In genomic region chr2:102662911-102663310, GRCm38 (mm10) we compare ENCODE assay signal across 17 mouse cellular contexts. TPM values are rescaled to one million over a fixed set of nuclear protein-coding genes. Genes with fewer than 3 reads are reported as not detected.
DNase-seq lines count a peak whose midpoint lies in the region; ATAC-seq and TF ChIP-seq lines count a peak whose summit lies in the region.
"Had no signal": no experiment of that assay in that cellular context is flagged by ENCODE, and none has a peak within 500 bp of the region (broad histone marks: within the 10 kb centered on the region; RNA-seq: fewer than 3 reads in every experiment).

No protein-coding gene starts in this region.

- no peak overlapping the region for H3K4me3 ChIP-seq in neural tube, embryonic 11.5 days (ENCODE audit: low read depth, low read length)
- peak overlapping the region; percentile 26; the same call in 1 of the 2 replicates for H3K4me3 ChIP-seq in hindbrain, embryonic 10.5 days
- H3K4me3 ChIP-seq in midbrain, embryonic 12.5 days = no peak overlapping the region
- no peak overlapping the region for H3K4me3 ChIP-seq in olfactory bulb, adult 2 months (ENCODE audit: insufficient read depth, low read depth, low read length)
- H3K4me3 ChIP-seq in thymus, adult 2 months (ENCODE audit: control insufficient read depth, insufficient read depth, low read length) = no peak overlapping the region
- H3K4me3 ChIP-seq: erythroblast, embryonic 14.5 days; heart, embryonic 10.5 days; liver, embryonic 13.5 days had no signal

- peak overlapping the region; percentile 37 for H3K27ac ChIP-seq in neural tube, embryonic 11.5 days (ENCODE audit: low read depth, low read length)
- H3K27ac ChIP-seq in hindbrain, embryonic 10.5 days = peak overlapping the region; percentile 80
- H3K27ac ChIP-seq in midbrain, embryonic 12.5 days (replicated peaks) = peak overlapping the region; percentile 81
- 0 out of 2 replicates have a peak overlapping the region, but pooled peaks have one; percentile 40 for H3K27ac ChIP-seq in olfactory bulb, adult 2 months (ENCODE audit: insufficient read depth, low read depth, low read length)
- H3K27ac ChIP-seq in thymus, adult 2 months (ENCODE audit: control insufficient read depth, insufficient read depth, low read length) = no peak overlapping the region
- H3K27ac ChIP-seq: heart, embryonic 10.5 days; liver, embryonic 13.5 days had no signal

- no peak for TF ChIP-seq POLR2A in olfactory bulb, adult 2 months (IDR thresholded peaks at IDR 0.05; ENCODE audit: insufficient read depth, low read depth, low read length)
- TF ChIP-seq POLR2A in thymus, adult 2 months (IDR thresholded peaks at IDR 0.05; ENCODE audit: control insufficient read depth, extremely low read depth, insufficient read depth, low read length, poor library complexity) = no peak

- H3K9ac ChIP-seq in neural tube, embryonic 11.5 days (ENCODE audit: low read length) = no peak overlapping the region
- 0 out of 2 replicates have a peak overlapping the region, but pooled peaks have one; percentile 2 for H3K9ac ChIP-seq in midbrain, embryonic 12.5 days (replicated peaks)
- H3K9ac ChIP-seq: liver, embryonic 13.5 days had no signal

- no peak for ATAC-seq in neural tube, embryonic 11.5 days (ENCODE audit: insufficient read depth, low FRiP score, low TSS enrichment)
- ATAC-seq in midbrain, embryonic 12.5 days (ENCODE audit: low FRiP score, low read depth) = no peak

- intact Hi-C loops in heart, postnatal 25 days (cut with DNase I) = no loop called here

- TF ChIP-seq CTCF in olfactory bulb, adult 2 months (IDR thresholded peaks at IDR 0.05; ENCODE audit: insufficient read depth, low read depth, low read length) = no peak
- TF ChIP-seq CTCF in thymus, adult 2 months (IDR thresholded peaks at IDR 0.05; ENCODE audit: borderline replicate concordance, control insufficient read depth, extremely low read depth, insufficient read depth, low read length, poor library complexity) = no peak

- no peak for DNase-seq in neural tube, embryonic 11.5 days (ENCODE audit: low spot score)
- DNase-seq in neural tube, embryonic 10.5 days (ENCODE audit: extremely low spot score, low spot score) = no peak
- no peak for DNase-seq in hindbrain, embryonic 10.5 days (ENCODE audit: low spot score)
- no peak for DNase-seq in thymus, adult 2 months
- no peak for DNase-seq in heart, postnatal 25 days (ENCODE audit: low spot score)
- DNase-seq in gastrocnemius, adult 8-10 months (ENCODE audit: low spot score in 2 of 2) = no peak
- DNase-seq: cerebellum, adult 18-20 months; gastrocnemius, postnatal 10 days; liver, embryonic 13.5 days; lung, postnatal 14 days had no signal

- no peaks in the 10 kb centered on the region for H3K9me3 ChIP-seq in neural tube, embryonic 11.5 days (ENCODE audit: control insufficient read depth, low read length)
- no peaks in the 10 kb centered on the region for H3K9me3 ChIP-seq in hindbrain, embryonic 10.5 days
- H3K9me3 ChIP-seq in midbrain, embryonic 12.5 days = no peaks in the 10 kb centered on the region
- H3K9me3 ChIP-seq: heart, embryonic 10.5 days; liver, embryonic 13.5 days had no signal

- no peak overlapping the region for H3K4me2 ChIP-seq in neural tube, embryonic 11.5 days (ENCODE audit: low read depth)
- peak overlapping the region; percentile 88 for H3K4me2 ChIP-seq in midbrain, embryonic 12.5 days (replicated peaks)
- H3K4me2 ChIP-seq: liver, embryonic 13.5 days had no signal

- peaks cover 23% of the 10 kb centered on the region for H3K4me1 ChIP-seq in neural tube, embryonic 11.5 days (ENCODE audit: control insufficient read depth, insufficient read depth, low read length)
- H3K4me1 ChIP-seq in hindbrain, embryonic 10.5 days (replicated peaks) = peaks cover 53% of the 10 kb centered on the region
- H3K4me1 ChIP-seq in midbrain, embryonic 12.5 days = peaks cover 49% of the 10 kb centered on the region
- peaks cover 12% of the 10 kb centered on the region for H3K4me1 ChIP-seq in olfactory bulb, adult 2 months (ENCODE audit: control insufficient read depth, insufficient read depth, low read length)
- no peaks in the 10 kb centered on the region for H3K4me1 ChIP-seq in thymus, adult 2 months (replicated peaks; ENCODE audit: control insufficient read depth, insufficient read depth, low read length)

- H3K27me3 ChIP-seq in neural tube, embryonic 11.5 days (ENCODE audit: control insufficient read depth, insufficient read depth, low read length) = no peaks in the 10 kb centered on the region
- peaks cover 27% of the 10 kb centered on the region for H3K27me3 ChIP-seq in hindbrain, embryonic 10.5 days (ENCODE audit: insufficient read depth, poor library complexity, severe bottlenecking)
- H3K27me3 ChIP-seq in midbrain, embryonic 12.5 days = no peaks in the 10 kb centered on the region
- H3K27me3 ChIP-seq in thymus, adult 2 months (ENCODE audit: control insufficient read depth, insufficient read depth, low read length) = peaks cover 7% of the 10 kb centered on the region; the same call in 1 of the 2 replicates

- no peaks in the 10 kb centered on the region for H3K36me3 ChIP-seq in neural tube, embryonic 11.5 days (ENCODE audit: control insufficient read depth, insufficient read depth, low read length)
- no peaks in the 10 kb centered on the region for H3K36me3 ChIP-seq in hindbrain, embryonic 10.5 days
- H3K36me3 ChIP-seq in midbrain, embryonic 12.5 days = no peaks in the 10 kb centered on the region
- no peaks in the 10 kb centered on the region for H3K36me3 ChIP-seq in thymus, adult 2 months (ENCODE audit: control insufficient read depth, insufficient read depth, low read length)
- H3K36me3 ChIP-seq: heart, embryonic 10.5 days; liver, embryonic 13.5 days had no signal

- WGBS in neural tube, embryonic 11.5 days = 59% methylated on average over 9 of the region's 9 CpGs
- WGBS in hindbrain, embryonic 10.5 days = 63% methylated on average over 9 of the region's 9 CpGs
- 39% methylated on average over 9 of the region's 9 CpGs for WGBS in midbrain, embryonic 12.5 days
- 32% methylated on average over 9 of the region's 9 CpGs for WGBS in olfactory bulb, adult 2 months
- 81% methylated on average over 9 of the region's 9 CpGs for WGBS in thymus, adult 2 months

RNA-seq across cellular contexts. Expression of gene Slc1a2, which starts 4.5 kb away (rescaled TPM):
- 12.9 and 13.7 TPM in 2 replicates for polyA plus RNA-seq in neural tube, embryonic 11.5 days (2014; fragmentation: Nextera tagmentation; extraction: Ambion mirVana)
- 5.9 and 10.9 TPM in 2 replicates for polyA plus RNA-seq in hindbrain, embryonic 10.5 days (2016; fragmentation: Nextera tagmentation; extraction: Ambion mirVana)
- 20.6 and 25.7 TPM in 2 replicates for polyA plus RNA-seq in midbrain, embryonic 12.5 days (2016; fragmentation: Nextera tagmentation; extraction: Ambion mirVana)
- polyA plus RNA-seq in olfactory bulb, adult 2 months (2012; ENCODE audit: insufficient read depth, insufficient read length, low replicate concordance, missing spikeins) = 685 and 1,636 TPM in 2 replicates
- 0.87 and 1.5 TPM in 2 replicates for polyA plus RNA-seq in thymus, adult 2 months (2012; rRNA removed)
- under 1 TPM; 0.05 to 0.06 TPM for total RNA-seq in heart, postnatal 25 days (2021)
- 1 to 10 TPM in 1 of 4 experiments, under 1 TPM in 3; 0.44 to 2.0 (median 0.51) TPM for total RNA-seq in gastrocnemius, adult 8-10 months (2022)
- total RNA-seq: common myeloid progenitor, adult 5-6 weeks; MEL; monocyte, adult 5-6 weeks had no signal
- polyA plus RNA-seq: erythroblast, embryonic 14.5 days had no signal

Comparison
In these comparisons a context has a peak if more than half of its experiments do, and no peak if none do; other contexts are left out.
1. RNA of gene Slc1a2, which starts 4.5 kb away (polyA plus RNA-seq): 685 to 1,636 TPM in olfactory bulb, adult 2 months; 20.6 to 25.7 TPM in midbrain, embryonic 12.5 days, 12.9 to 13.7 TPM in neural tube, embryonic 11.5 days, 5.9 to 10.9 TPM in hindbrain, embryonic 10.5 days and 0.87 to 1.5 TPM in thymus, adult 2 months; every median in the first group is over 10 times any median in the second.